ENCODE assay signal across 11 mouse cellular contexts in the genomic region with DNA sequence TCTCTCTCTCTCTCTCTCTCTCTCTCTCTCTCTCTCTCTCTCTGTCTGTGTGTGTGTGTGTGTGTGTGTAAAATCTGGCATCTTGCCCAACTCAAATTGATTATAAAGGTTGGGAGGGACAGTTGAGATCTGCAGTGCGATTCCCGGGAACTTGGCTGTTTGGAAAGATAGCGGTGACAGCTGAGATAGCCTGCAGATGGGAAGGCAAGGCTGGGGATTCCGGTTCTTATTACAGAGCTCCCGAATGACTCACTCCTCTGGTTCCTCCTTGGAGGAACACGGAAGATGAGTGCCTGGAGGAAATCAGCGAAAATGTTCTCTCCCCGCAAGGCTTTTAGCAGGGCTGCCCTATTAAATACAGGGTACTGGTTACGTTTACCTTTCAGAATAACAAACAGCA.
DNase-seq lines count a peak whose midpoint lies in the region; ATAC-seq lines count a peak whose summit lies in the region.
"Had no signal": no experiment of that assay in that cellular context is flagged by ENCODE, and none has a peak within 500 bp of the region (broad histone marks: within the 10 kb centered on the region; RNA-seq: fewer than 3 reads in every experiment).

No protein-coding gene starts in this region.

- H3K9ac ChIP-seq in intestine, embryonic 14.5 days (ENCODE audit: low read length): no peak overlapping the region
- no peak overlapping the region for H3K9ac ChIP-seq in intestine, embryonic 16.5 days (ENCODE audit: low read depth, low read length)
- H3K9ac ChIP-seq in lung, embryonic 16.5 days (ENCODE audit: low read length): no peak overlapping the region
- H3K9ac ChIP-seq: lung, embryonic 15.5 days had no signal

- peak; percentile 53 for DNase-seq in intestine, embryonic 14.5 days (ENCODE audit: low spot score)
- DNase-seq in lung, adult 18-20 months: no peak
- peak; percentile 15 to 36 for DNase-seq in frontal cortex, postnatal 36 days (ENCODE audit: low spot score in 2 of 2)
- peak; percentile 6 for DNase-seq in heart, postnatal 4 days
- DNase-seq in thymus, postnatal 25 days: no peak

- no peaks in the 10 kb centered on the region for H3K9me3 ChIP-seq in intestine, embryonic 14.5 days (ENCODE audit: control insufficient read depth, low read length)
- no peaks in the 10 kb centered on the region for H3K9me3 ChIP-seq in intestine, embryonic 16.5 days (ENCODE audit: control insufficient read depth, low read length)
- H3K9me3 ChIP-seq in lung, embryonic 16.5 days (ENCODE audit: control insufficient read depth, low read length): no peaks in the 10 kb centered on the region
- H3K9me3 ChIP-seq: G1E; lung, embryonic 15.5 days had no signal

- ATAC-seq in intestine, embryonic 14.5 days (replicated peaks; ENCODE audit: low FRiP score, low TSS enrichment, low read depth): peak; percentile 55
- ATAC-seq in intestine, embryonic 16.5 days: no peak; the same call in 1 of the 2 replicates
- ATAC-seq in lung, embryonic 16.5 days (ENCODE audit: low read depth): 0 out of 2 replicates have a peak, but pooled peaks have one; percentile 34
- no peak for ATAC-seq in granulocyte monocyte progenitor cell, adult 5-6 weeks (replicated peaks; ENCODE audit: poor library complexity, severe bottlenecking)

- no peaks in the 10 kb centered on the region for H3K4me1 ChIP-seq in intestine, embryonic 14.5 days (replicated peaks; ENCODE audit: control insufficient read depth, insufficient read depth, low read length)
- no peaks in the 10 kb centered on the region for H3K4me1 ChIP-seq in intestine, embryonic 16.5 days (ENCODE audit: control insufficient read depth, insufficient read depth, low read length)
- no peaks in the 10 kb centered on the region for H3K4me1 ChIP-seq in lung, embryonic 16.5 days (replicated peaks; ENCODE audit: control insufficient read depth, insufficient read depth, low read length)
- H3K4me1 ChIP-seq: lung, embryonic 15.5 days had no signal

- 0 out of 2 replicates have a peak overlapping the region, but pooled peaks have one; percentile 1 for H3K4me3 ChIP-seq in intestine, embryonic 14.5 days (ENCODE audit: low read depth, low read length)
- no peak overlapping the region for H3K4me3 ChIP-seq in intestine, embryonic 16.5 days (ENCODE audit: low read length)
- H3K4me3 ChIP-seq in lung, embryonic 16.5 days (ENCODE audit: low read length): no peak overlapping the region
- H3K4me3 ChIP-seq: layer of hippocampus, adult 2 months; lung, embryonic 15.5 days had no signal

- 29% methylated on average over 9 of the region's 9 CpGs for WGBS in intestine, embryonic 14.5 days
- 42% methylated on average over 9 of the region's 9 CpGs for WGBS in intestine, embryonic 16.5 days
- WGBS in lung, embryonic 16.5 days: 45% methylated on average over 9 of the region's 9 CpGs

- no peaks in the 10 kb centered on the region for H3K36me3 ChIP-seq in intestine, embryonic 14.5 days (ENCODE audit: control insufficient read depth, insufficient read depth, low read length)
- no peaks in the 10 kb centered on the region for H3K36me3 ChIP-seq in intestine, embryonic 16.5 days (ENCODE audit: control insufficient read depth, insufficient read depth, low read length)
- no peaks in the 10 kb centered on the region for H3K36me3 ChIP-seq in lung, embryonic 16.5 days (ENCODE audit: control insufficient read depth, insufficient read depth, low read length)
- H3K36me3 ChIP-seq: G1E; lung, embryonic 15.5 days had no signal

- H3K4me2 ChIP-seq in intestine, embryonic 14.5 days (ENCODE audit: low read length): 0 out of 2 replicates have a peak overlapping the region, but pooled peaks have one; percentile 11
- H3K4me2 ChIP-seq in intestine, embryonic 16.5 days (ENCODE audit: low read depth, low read length): no peak overlapping the region
- no peak overlapping the region for H3K4me2 ChIP-seq in lung, embryonic 16.5 days (ENCODE audit: low read depth, low read length)
- H3K4me2 ChIP-seq: lung, embryonic 15.5 days had no signal

- 0 out of 2 replicates have a peak, but pooled peaks cover 2% of the 10 kb centered on the region for H3K27me3 ChIP-seq in intestine, embryonic 14.5 days (replicated peaks; ENCODE audit: control insufficient read depth, insufficient read depth, low read length)
- H3K27me3 ChIP-seq in intestine, embryonic 16.5 days (replicated peaks; ENCODE audit: control insufficient read depth, insufficient read depth, low read length): no peaks in the 10 kb centered on the region
- H3K27me3 ChIP-seq in lung, embryonic 16.5 days (ENCODE audit: control insufficient read depth, insufficient read depth, low read depth, low read length): peaks cover 2% of the 10 kb centered on the region; the same call in 1 of the 2 replicates
- H3K27me3 ChIP-seq: lung, embryonic 15.5 days had no signal

- peak overlapping the region; percentile 22; the same call in 1 of the 2 replicates for H3K27ac ChIP-seq in intestine, embryonic 14.5 days (ENCODE audit: low read depth)
- H3K27ac ChIP-seq in intestine, embryonic 16.5 days (ENCODE audit: low read length): no peak overlapping the region
- H3K27ac ChIP-seq in lung, embryonic 16.5 days (ENCODE audit: low read length): no peak overlapping the region
- H3K27ac ChIP-seq: layer of hippocampus, adult 2 months; lung, embryonic 15.5 days had no signal

Comparison
In these comparisons a context has a peak if more than half of its experiments do, and no peak if none do; other contexts are left out.
1. ATAC-seq: peak in intestine, embryonic 14.5 days (single experiment) and lung, embryonic 16.5 days (single experiment); none in intestine, embryonic 16.5 days (single experiment) and granulocyte monocyte progenitor cell, adult 5-6 weeks (single experiment).
2. DNase-seq: peak in intestine, embryonic 14.5 days (single experiment), frontal cortex, postnatal 36 days (2 of 2) and heart, postnatal 4 days (single experiment); none in lung, adult 18-20 months (0 of 2) and thymus, postnatal 25 days (single experiment).